Mouse (Mus musculus): ENCODE results near the gene Atrnl1. TPM values are rescaled to one million over a fixed set of nuclear protein-coding genes. Genes with fewer than 3 reads are reported as not detected.

The Atrnl1 gene
- polyA plus RNA-seq, 1 experiment from 2014 or later, result 11.6 TPM

DNA sequence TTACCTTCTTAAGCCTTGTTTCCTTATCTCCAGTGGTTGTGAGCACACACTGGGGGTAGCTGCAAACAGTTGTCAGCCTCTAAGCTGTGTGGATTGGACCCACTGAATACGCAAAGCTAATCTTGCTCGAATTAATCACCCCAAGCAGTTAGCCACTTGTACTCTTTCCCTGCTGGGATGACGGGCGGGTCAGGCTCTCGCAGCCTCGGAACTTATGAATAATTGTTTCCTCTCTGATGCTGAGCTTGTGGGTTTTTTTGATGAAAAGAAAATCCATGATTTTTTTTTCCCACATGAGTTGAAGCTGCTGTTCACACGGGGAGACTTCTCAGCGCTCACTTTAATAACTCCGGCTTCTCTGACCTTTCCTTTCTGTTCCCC lies 554.8 kb downstream of the Atrnl1 start:
- no peaks in the 10 kb centered on the region for H3K27me3 ChIP-seq (ENCODE audit: control insufficient read depth, insufficient read depth, low read length)
- 14% methylated on average over 9 of the region's 9 CpGs for WGBS
- ATAC-seq (ENCODE audit: low FRiP score, low TSS enrichment) (no peak), DNase-seq (peak; percentile 42)
- no peak overlapping the region for H3K9ac ChIP-seq (replicated peaks; ENCODE audit: low read length)
- no peaks in the 10 kb centered on the region for H3K9me3 ChIP-seq (ENCODE audit: control insufficient read depth, low read length)
- peaks cover 20% of the 10 kb centered on the region for H3K4me1 ChIP-seq (ENCODE audit: control insufficient read depth, insufficient read depth, low read length)
- no peaks in the 10 kb centered on the region for H3K36me3 ChIP-seq (ENCODE audit: control insufficient read depth, insufficient read depth, low read length)
- no peak overlapping the region for H3K4me3 ChIP-seq (replicated peaks; ENCODE audit: low read depth, low read length)
- H3K4me2 ChIP-seq (ENCODE audit: low read length), result peak overlapping the region; percentile 32
- peak overlapping the region; percentile 41; the same call in 1 of the 2 replicates for H3K27ac ChIP-seq (replicated peaks; ENCODE audit: low read depth, low read length)

DNA sequence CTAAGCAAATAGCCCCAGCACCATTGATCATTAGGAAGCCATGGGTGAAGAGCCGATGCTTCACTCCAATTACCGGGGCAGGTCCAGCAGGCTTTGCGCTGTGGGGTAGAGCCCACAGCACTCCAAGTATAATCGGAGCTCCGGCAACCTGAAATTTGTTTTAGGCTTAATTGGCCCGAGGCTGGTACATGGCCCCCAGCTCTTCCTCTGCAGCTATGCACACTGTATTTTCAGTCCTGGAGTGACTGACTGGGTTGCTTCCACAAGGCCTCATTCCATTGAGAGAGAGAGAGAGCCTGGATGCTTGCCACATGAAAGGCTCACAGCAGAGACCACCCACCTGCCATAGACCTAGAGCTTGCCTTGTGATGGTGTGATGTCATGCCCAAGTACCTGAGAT lies 555.3 kb downstream of the Atrnl1 start:
- ATAC-seq (ENCODE audit: low FRiP score, low TSS enrichment) (no peak), DNase-seq (no peak)
- Histone ChIP-seq H3K27ac (replicated peaks; ENCODE audit: low read depth, low read length) (peak overlapping the region; percentile 41; the same call in 1 of the 2 replicates), H3K4me3 (replicated peaks; ENCODE audit: low read depth, low read length) (no peak overlapping the region), H3K9ac (replicated peaks; ENCODE audit: low read length) (no peak overlapping the region; the same call in 1 of the 2 replicates), H3K4me2 (ENCODE audit: low read length) (peak overlapping the region; percentile 32), H3K27me3 (ENCODE audit: control insufficient read depth, insufficient read depth, low read length) (no peaks in the 10 kb centered on the region), H3K4me1 (ENCODE audit: control insufficient read depth, insufficient read depth, low read length) (peaks cover 20% of the 10 kb centered on the region), H3K9me3 (ENCODE audit: control insufficient read depth, low read length) (no peaks in the 10 kb centered on the region), H3K36me3 (ENCODE audit: control insufficient read depth, insufficient read depth, low read length) (no peaks in the 10 kb centered on the region)
- WGBS, result 53% methylated on average over 6 of the region's 6 CpGs

DNA sequence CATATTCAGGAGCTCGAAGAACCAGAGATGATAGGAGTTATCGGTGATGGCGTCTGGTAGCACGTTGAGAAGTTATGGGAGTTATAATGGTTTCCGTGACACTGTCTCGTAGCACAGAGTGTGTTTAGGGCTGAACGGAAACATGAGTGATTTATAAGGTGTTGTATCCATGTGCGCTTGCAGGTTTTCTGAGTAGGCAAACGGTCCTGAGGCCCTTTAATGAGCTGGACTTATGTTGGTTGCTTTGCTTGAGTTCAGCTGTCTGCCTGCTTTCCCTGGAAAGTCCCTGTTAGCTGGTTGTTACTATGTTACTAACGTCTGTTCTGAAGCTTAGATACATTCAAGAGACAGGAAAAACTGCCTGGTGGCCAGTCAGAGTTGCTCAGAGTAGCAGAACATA lies 567.6 kb downstream of the Atrnl1 start:
- H3K4me2 ChIP-seq (ENCODE audit: low read length), result no peak overlapping the region
- no peaks in the 10 kb centered on the region for H3K27me3 ChIP-seq (ENCODE audit: control insufficient read depth, insufficient read depth, low read length)
- no peaks in the 10 kb centered on the region for H3K9me3 ChIP-seq (ENCODE audit: control insufficient read depth, low read length)
- no peaks in the 10 kb centered on the region for H3K36me3 ChIP-seq (ENCODE audit: control insufficient read depth, insufficient read depth, low read length)
- DNase-seq (no peak), ATAC-seq (ENCODE audit: low FRiP score, low TSS enrichment) (no peak)
- H3K4me1 ChIP-seq (ENCODE audit: control insufficient read depth, insufficient read depth, low read length), result peaks cover 6% of the 10 kb centered on the region; the same call in 1 of the 2 replicates
- no peak overlapping the region for H3K27ac ChIP-seq (replicated peaks; ENCODE audit: low read depth, low read length)
- 93% methylated on average over 10 of the region's 10 CpGs for WGBS
- H3K4me3 ChIP-seq (replicated peaks; ENCODE audit: low read depth, low read length), result no peak overlapping the region
- H3K9ac ChIP-seq (replicated peaks; ENCODE audit: low read length), result no peak overlapping the region

DNA sequence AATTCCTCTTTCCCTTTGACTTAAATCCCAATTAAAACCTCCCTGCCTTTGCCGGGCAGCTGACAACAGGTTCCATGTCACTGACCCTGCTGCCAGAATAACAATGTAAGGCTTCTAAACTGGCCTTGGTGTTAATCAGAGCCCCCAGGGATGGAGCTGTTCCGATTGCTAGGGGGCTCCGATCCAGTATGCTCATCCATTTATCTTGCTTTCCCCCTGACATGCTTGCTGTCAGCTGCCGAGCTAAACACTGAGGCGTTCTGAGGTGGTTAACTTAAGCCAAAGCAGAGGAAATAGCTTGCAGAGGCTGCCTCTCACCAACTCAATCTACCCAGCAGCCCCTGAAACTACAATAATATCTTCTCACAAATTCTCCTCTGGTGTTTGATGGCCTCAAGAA lies 569.9 kb downstream of the Atrnl1 start:
- Histone ChIP-seq H3K27ac (replicated peaks; ENCODE audit: low read depth, low read length) (peak overlapping the region; percentile 64), H3K27me3 (ENCODE audit: control insufficient read depth, insufficient read depth, low read length) (no peaks in the 10 kb centered on the region), H3K4me1 (ENCODE audit: control insufficient read depth, insufficient read depth, low read length) (peaks cover 6% of the 10 kb centered on the region; the same call in 1 of the 2 replicates), H3K4me2 (ENCODE audit: low read length) (peak overlapping the region; percentile 20), H3K4me3 (replicated peaks; ENCODE audit: low read depth, low read length) (no peak overlapping the region), H3K9me3 (ENCODE audit: control insufficient read depth, low read length) (no peaks in the 10 kb centered on the region), H3K9ac (replicated peaks; ENCODE audit: low read length) (no peak overlapping the region), H3K36me3 (ENCODE audit: control insufficient read depth, insufficient read depth, low read length) (no peaks in the 10 kb centered on the region)
- under 1% methylated on average over 5 of the region's 5 CpGs for WGBS
- DNase-seq (peak; percentile 65), ATAC-seq (ENCODE audit: low FRiP score, low TSS enrichment) (no peak)

Small RNAs within 50 kb of the gene (microRNA-seq; reads per million reads assigned to microRNA genes)
- gene Mir5623, result 1.5 reads per million, percentile 3 among the genes with 10 or more reads in this experiment

Other genes with a start within 250 kb of the Atrnl1 start
- 13.1 and 15.6 TPM in 2 replicates for gene Trub1, start 158.1 kb upstream of the Atrnl1 start, polyA plus RNA-seq (2014; fragmentation: Nextera tagmentation; extraction: Ambion mirVana)